Mouse (Mus musculus): ENCODE measurements at regions not wholly inside any gene's neighbourhood (a gene's known extent, or its start where the extent isn't known, plus 50 kb on each side); places are given as distances from the start of the nearest gene placed in this dataset.

- peak; percentile 59 for DNase-seq
These were observed 182.5 kb upstream of the Dyrk2 start for GRCm38 (mm10) chr10:119052441-119053041.

GRCm38 (mm10) chr10:119051598-119051997 lies 181.6 kb upstream of the Dyrk2 start:
- no peak for DNase-seq

DNA sequence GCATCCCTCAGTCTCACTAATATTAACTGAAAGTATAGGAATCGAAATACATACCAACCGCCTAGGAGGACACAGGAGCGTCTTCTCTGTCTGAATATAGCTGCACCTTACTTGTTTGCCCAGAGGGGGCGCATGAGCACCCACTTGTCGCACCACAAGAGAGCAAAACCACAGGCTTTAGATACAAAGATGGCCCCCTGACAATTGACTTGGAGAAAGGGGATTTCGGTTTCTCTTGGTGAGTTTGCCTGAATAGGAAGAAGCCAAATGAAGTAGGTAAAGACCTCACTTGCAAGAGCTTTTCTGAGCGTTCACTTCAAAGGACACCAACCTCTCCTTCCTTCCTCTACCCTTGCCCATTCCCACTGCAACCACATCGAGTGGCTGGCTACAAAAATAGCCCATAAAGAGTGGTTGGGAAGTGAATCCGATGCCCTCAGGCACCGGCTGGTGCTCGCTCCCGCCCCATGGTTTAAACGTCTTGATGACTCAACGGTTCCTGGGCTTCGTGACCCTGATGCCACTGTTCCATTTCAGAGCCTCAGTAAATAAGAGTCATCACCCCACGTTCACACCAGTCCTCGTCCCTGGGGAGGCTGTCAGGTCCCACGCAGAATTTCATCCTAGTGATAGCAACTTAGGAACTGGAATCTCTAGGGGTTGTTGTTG lies 180.1 kb upstream of the Dyrk2 start:
- no peak for DNase-seq

GRCm38 (mm10) chr10:119048643-119049420 lies 178.8 kb upstream of the Dyrk2 start:
- DNase-seq, result no peak

GRCm38 (mm10) chr10:119045059-119045458 lies 175.1 kb upstream of the Dyrk2 start:
- no peak for DNase-seq

DNA sequence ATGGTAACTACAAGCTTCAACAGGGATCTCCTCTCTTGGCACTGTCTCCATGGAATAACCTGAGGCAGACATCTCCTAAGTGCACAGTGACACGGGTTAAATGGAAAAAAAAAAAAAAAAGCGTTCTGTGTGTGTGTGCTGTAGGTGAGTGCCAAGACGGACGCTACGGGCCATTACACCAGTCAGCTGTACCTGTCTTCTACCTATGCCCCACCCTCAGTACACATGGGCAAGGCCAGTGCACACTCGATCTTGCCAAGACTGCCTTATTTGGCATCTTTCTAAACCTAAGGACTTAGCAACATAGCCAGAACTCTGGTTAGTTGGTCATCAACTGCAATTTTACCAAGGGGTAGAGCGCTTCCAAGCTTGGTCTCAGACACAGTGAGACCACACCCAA lies 173.1 kb upstream of the Dyrk2 start:
- no peak for DNase-seq

DNA sequence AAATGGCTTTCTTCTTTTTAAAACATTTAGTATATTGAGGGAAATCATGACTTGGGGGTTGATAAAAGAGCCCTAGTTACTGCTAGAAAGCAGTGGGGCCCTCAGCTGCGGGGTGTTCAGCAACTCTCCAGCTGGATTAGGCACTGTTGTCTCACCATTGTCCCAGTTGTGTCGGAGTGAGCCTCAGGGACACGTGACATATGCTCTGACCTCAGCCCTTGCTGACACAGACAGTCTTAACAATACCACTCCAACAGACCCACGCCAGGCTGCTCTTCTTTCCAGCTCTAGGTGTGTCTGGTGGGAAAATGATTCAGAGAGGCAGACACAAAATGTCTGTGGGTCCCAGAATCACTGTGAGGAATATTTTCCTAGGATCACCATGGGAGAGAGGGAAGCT lies 170.2 kb upstream of the Dyrk2 start:
- DNase-seq, result no peak

GRCm38 (mm10) chr10:119039732-119040131 lies 169.7 kb upstream of the Dyrk2 start:
- DNase-seq, result no peak

DNA sequence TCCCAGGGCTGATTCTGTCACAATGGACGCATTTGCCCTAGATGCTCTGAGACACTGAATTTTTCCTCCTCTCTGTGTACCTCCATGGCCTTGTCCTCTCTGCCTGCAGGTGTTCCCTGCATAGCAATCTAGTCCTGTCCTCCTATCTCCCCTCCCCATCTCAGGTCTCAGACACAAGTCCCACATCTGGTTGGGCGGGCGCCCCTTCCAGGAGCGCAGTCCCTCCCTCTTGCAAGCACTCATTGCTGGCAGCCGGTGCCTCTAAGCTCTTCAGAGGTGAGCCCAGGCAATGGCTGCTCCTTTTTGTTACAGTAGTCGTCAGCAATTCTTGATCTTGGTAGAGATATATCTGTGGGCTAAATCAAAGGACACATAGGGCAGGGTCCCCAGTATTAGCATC lies 169.0 kb upstream of the Dyrk2 start:
- no peak for DNase-seq

DNA sequence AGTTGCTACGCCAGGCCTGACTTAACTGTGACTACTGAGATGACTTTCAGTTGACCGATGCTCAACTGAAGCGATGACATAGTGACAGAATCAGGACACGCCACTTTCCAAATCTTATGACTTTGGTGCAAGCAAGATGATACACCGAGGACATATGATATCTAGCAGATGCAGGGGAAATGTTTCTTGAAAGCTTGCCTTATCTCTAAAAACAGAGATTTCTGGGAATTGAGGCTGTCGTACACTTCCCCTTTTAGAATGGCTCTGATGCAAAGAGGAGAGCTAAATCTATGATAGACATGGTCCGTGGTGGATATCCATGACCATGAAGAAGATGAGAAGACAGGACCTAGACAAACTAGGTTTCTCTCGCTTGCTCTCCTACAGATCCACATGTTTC lies 167.8 kb upstream of the Dyrk2 start:
- DNase-seq, result no peak

- no peak for DNase-seq
These were observed 165.9 kb upstream of the Dyrk2 start for GRCm38 (mm10) chr10:119035863-119036262.

GRCm38 (mm10) chr10:119034396-119034795 lies 164.4 kb upstream of the Dyrk2 start:
- no peak for DNase-seq

- peak; percentile 32 for DNase-seq
These were observed 161.6 kb upstream of the Dyrk2 start for GRCm38 (mm10) chr10:119031282-119032275.

DNA sequence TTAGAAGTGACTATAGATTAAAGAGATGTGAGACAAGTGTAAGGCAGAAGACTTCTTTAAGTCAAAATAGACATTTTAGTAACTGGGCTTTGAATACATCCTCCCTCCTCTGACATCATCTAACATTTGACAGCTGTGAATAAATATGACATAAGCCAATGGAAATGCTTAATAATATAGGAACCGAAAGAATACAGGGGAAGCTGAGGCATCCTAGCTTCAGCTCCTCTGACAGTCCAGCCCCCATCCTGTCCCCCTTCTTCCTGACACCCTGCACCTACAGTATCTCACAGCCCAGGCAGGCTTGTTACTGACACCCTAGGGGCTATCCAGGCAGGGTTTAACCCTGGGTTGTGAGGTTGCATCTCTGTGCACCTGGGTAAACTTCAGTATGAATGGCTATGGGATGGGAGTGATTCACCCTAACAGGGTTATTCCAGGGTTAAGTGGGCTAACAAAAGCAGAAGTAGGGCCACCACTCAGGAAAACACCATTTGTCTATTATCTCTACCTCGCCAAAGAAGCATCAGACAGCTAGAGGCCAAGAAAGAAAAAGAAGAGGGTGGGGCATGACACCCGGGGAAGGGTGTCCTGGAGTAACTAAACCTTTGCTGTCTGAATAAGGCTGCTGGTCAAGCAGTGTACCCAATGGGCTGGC lies 158.6 kb upstream of the Dyrk2 start:
- no peak for DNase-seq

DNA sequence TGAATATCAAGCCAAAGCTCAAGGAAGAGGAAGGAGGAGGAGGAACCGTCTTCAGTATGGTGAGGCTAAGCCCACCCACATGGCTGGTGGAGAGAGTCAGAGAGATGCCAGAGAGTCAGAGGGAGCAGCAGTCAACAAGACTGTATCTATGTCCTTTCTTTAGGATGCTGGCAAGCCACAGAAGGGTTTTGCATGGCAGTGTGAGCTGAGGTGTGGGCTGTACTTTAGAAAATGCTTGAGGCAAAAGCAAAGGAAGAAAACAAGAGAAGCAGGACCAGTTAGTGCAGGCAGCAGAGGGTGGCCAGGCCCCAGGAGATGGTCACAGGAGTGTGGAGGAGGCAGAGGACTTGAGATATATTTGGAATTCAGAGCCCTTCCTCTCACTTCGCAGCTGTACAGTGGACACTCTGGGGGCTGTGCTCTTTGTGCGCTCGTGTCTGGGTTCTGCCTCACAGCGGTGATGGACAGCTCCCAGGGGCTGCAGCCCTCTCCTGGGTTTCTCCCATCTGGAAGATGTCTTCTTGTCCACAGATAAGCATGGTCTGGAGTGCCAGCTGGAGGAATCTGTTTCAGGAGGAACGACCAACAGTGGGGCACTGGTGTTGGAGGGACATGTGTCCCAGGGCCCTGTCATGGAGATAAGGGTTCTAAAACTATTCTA lies 157.4 kb upstream of the Dyrk2 start:
- no peak for DNase-seq

GRCm38 (mm10) chr10:119026291-119026690 lies 156.3 kb upstream of the Dyrk2 start:
- no peak for DNase-seq

- no peak for DNase-seq
These were observed 154.4 kb upstream of the Dyrk2 start for GRCm38 (mm10) chr10:119024425-119024824.

GRCm38 (mm10) chr10:119019082-119019481 lies 149.1 kb upstream of the Dyrk2 start:
- no peak for DNase-seq

DNA sequence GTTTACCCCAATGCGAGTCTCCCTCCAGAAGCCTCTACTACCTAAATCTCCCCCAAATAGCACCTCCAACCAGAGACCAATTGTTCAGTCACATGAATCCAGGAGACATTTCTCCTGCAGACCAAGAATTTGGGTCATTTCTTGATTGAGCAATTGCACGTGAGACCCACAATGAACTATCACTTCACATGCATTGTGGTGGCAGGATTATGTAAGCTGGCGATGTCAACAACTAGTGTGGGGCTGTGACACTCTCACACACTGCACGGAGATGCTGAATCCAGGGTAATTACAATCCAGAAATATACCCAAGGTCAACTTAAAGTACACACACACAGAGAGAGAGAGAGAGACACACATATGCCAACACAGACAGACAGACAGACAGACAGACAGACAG lies 148.5 kb upstream of the Dyrk2 start:
- DNase-seq, result no peak

GRCm38 (mm10) chr10:119016104-119016503 lies 146.1 kb upstream of the Dyrk2 start:
- no peak for DNase-seq

DNA sequence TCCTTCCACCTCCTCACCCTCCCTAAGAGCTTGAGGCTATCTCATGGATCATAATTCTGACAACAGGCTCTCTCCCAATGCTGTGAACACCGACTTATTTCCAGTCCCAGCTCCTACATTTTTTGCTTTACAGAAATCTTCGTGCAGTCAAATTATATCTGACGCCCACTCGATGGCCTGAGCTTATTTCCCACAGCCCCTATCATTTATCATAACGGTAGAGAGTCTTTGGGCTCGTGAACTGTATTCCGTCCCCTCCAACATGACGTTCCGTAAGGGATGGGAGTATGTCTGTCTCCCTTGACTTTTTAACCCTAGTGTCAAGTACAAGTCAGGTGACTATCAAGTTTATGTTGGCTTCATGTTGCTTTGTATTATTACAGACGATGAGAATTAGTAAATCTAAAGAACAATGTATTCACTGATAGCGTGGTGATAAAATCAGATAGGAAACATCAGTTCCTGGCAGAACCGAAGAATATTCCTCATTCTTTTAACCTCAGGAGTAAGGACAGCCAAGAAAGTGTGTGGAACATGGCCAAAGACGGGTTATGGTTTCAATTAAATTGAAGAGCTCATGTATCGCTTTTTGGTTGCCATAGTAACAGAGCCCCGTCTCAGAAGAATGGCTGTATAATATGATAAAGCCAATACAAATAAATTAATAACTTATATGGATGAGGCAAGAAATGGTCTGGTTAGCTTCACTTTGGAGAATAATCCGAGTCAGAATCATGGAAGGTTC lies 145.5 kb upstream of the Dyrk2 start:
- DNase-seq, result no peak
